Mouse (Mus musculus): ENCODE data around the gene Txn1.

The Txn1 gene

GRCm38 (mm10) chr4:57896631-57897030, 59.6 kb downstream of the Txn1 start:
- no peak for DNase-seq (ENCODE audit: low spot score)

- no peak for DNase-seq (ENCODE audit: low spot score)
Observed at GRCm38 (mm10) chr4:57895902-57896301, 60.3 kb downstream of the Txn1 start.

GRCm38 (mm10) chr4:57895140-57895539, 61.1 kb downstream of the Txn1 start:
- no peak for DNase-seq (ENCODE audit: low spot score)

All from urinary bladder, postnatal 14 days (tissue).